Mouse (Mus musculus) MEL (cell line): ENCODE measurements at regions not wholly inside any gene's neighbourhood (a gene's known extent, or its start where the extent isn't known, plus 50 kb on each side); places are given as distances from the start of the nearest gene placed in this dataset.

ENCODE experiments used
- DNase-seq: peaks from one replicate; pipeline ENCODE4 v3.0.0; 2011; ENCODE audit warnings: low read depth, low spot score
- H3K27ac ChIP-seq: 2 replicates; pipeline ENCODE4 v1.5.1; 2012; ENCODE audit warnings: low read depth, mild to moderate bottlenecking, control low read depth, low read length, moderate library complexity; ENCODE audit not compliant: control insufficient read depth
- H3K27me3 ChIP-seq, 2 experiments: fragments of 150-350 bp in 1 of 2; sonication (generic) in 1 of 2; 2 replicates each; pipeline ENCODE4 v1.6.1; 2012; ENCODE audit warnings: low read length in 2 of 2, mild to moderate bottlenecking in 2 of 2, improper control_type of control experiment in 1 of 2, moderate library complexity in 1 of 2; ENCODE audit not compliant: insufficient read depth in 2 of 2, control insufficient read depth in 1 of 2
- H3K36me3 ChIP-seq, 2 experiments: 2 replicates each; pipeline ENCODE4 v1.6.1; 2012 to 2014; ENCODE audit warnings: low read length in 2 of 2, improper control_type of control experiment in 1 of 2, inconsistent platforms in 1 of 2, mild to moderate bottlenecking in 1 of 2; ENCODE audit not compliant: insufficient read depth in 2 of 2, control insufficient read depth in 1 of 2
- H3K4me1 ChIP-seq, 2 experiments: fragments of 150-350 bp in 1 of 2; sonication (generic) in 1 of 2; 2 replicates each; pipeline ENCODE4 v1.6.1; 2012; ENCODE audit warnings: low read length in 2 of 2, improper control_type of control experiment in 1 of 2, mild to moderate bottlenecking in 1 of 2; ENCODE audit not compliant: insufficient read depth in 2 of 2, control insufficient read depth in 1 of 2
- H3K4me3 ChIP-seq, 2 experiments: fragments of 150-350 bp in 1 of 2; sonication (generic) in 1 of 2; 2 replicates each; pipeline ENCODE4 v1.5.1; 2012; ENCODE audit warnings: low read depth in 2 of 2, low read length in 2 of 2, mild to moderate bottlenecking in 2 of 2, moderate library complexity in 2 of 2, control low read depth in 1 of 2, improper control_type of control experiment in 1 of 2; ENCODE audit not compliant: control insufficient read depth in 1 of 2, insufficient read depth in 1 of 2
- H3K79me2 ChIP-seq: 2 replicates; pipeline ENCODE4 v1.6.1; 2012; ENCODE audit warnings: mild to moderate bottlenecking, low read length, moderate library complexity; ENCODE audit not compliant: control insufficient read depth, poor library complexity, insufficient read depth
- H3K9ac ChIP-seq: 2 replicates; pipeline ENCODE4 v1.6.1; 2012; ENCODE audit warnings: low read depth, mild to moderate bottlenecking, control low read depth, low read length, moderate library complexity; ENCODE audit not compliant: control insufficient read depth, poor library complexity, severe bottlenecking
- H3K9me3 ChIP-seq: fragments of 150-350 bp; sonication (generic); replicated peaks from 2 replicates; pipeline ENCODE4 v1.6.1; 2012; ENCODE audit warnings: mild to moderate bottlenecking, low read length, improper control_type of control experiment, moderate library complexity; ENCODE audit not compliant: insufficient read depth
- CHD1 ChIP-seq: IDR thresholded peaks from 2 replicates; pipeline ENCODE4 v1.6.1; 2012; ENCODE audit warnings: low read depth, mild to moderate bottlenecking, inconsistent platforms, low read length, improper control_type of control experiment
- CHD2 ChIP-seq: IDR thresholded peaks from 2 replicates; pipeline ENCODE4 v1.6.1; 2011; ENCODE audit warnings: low read length, improper control_type of control experiment
- CTCF ChIP-seq, 3 experiments: IDR thresholded peaks in 2 of 3; conservative IDR thresholded peaks in 1 of 3; 2 replicates each; pipeline ENCODE4 v1.5.1; 2011 to 2012; ENCODE audit warnings: low read length in 3 of 3, low read depth in 2 of 3, mild to moderate bottlenecking in 2 of 3, improper control_type of control experiment in 1 of 3, inconsistent platforms in 1 of 3, mixed read lengths in 1 of 3, moderate library complexity in 1 of 3; ENCODE audit not compliant: control insufficient read depth in 1 of 3, insufficient read depth in 1 of 3, poor library complexity in 1 of 3, severe bottlenecking in 1 of 3
- E2F4 ChIP-seq: IDR thresholded peaks from 2 replicates; pipeline ENCODE4 v1.6.1; 2011; ENCODE audit warnings: low read depth, low read length, improper control_type of control experiment, borderline replicate concordance
- GABPA ChIP-seq: IDR thresholded peaks from 2 replicates; pipeline ENCODE4 v1.6.1; 2012; ENCODE audit warnings: low read depth, mild to moderate bottlenecking, inconsistent platforms, low read length, improper control_type of control experiment, moderate library complexity
- GATA1 ChIP-seq: IDR thresholded peaks from 2 replicates; pipeline ENCODE4 v1.6.1; 2011; ENCODE audit warnings: low read depth, low read length, improper control_type of control experiment
- HCFC1 ChIP-seq: IDR thresholded peaks from 2 replicates; pipeline ENCODE4 v1.6.1; 2012; ENCODE audit warnings: low read depth, mild to moderate bottlenecking, inconsistent platforms, low read length, improper control_type of control experiment, moderate library complexity
- MYB ChIP-seq: IDR thresholded peaks from 2 replicates; pipeline ENCODE4 v1.6.1; 2011; ENCODE audit warnings: mild to moderate bottlenecking, low read depth, low read length, improper control_type of control experiment
- POLR2A ChIP-seq, 2 experiments: IDR thresholded peaks; 2 replicates each; pipeline ENCODE4 v1.6.1; 2011 to 2012; ENCODE audit warnings: low read length in 2 of 2, mild to moderate bottlenecking in 2 of 2, control low read depth in 1 of 2, improper control_type of control experiment in 1 of 2, low read depth in 1 of 2, moderate library complexity in 1 of 2; ENCODE audit not compliant: control insufficient read depth in 1 of 2, insufficient read depth in 1 of 2, poor library complexity in 1 of 2
- POLR2AphosphoS5 ChIP-seq: IDR thresholded peaks from 2 replicates; pipeline ENCODE4 v1.6.1; 2012; ENCODE audit warnings: low read depth, borderline replicate concordance, mild to moderate bottlenecking, inconsistent platforms, low read length, moderate library complexity, mixed read lengths
- RCOR1 ChIP-seq: IDR thresholded peaks from 2 replicates; pipeline ENCODE4 v1.6.1; 2012; ENCODE audit warnings: low read depth, mild to moderate bottlenecking, inconsistent platforms, low read length, improper control_type of control experiment
- SIN3A ChIP-seq: IDR thresholded peaks from 2 replicates; pipeline ENCODE4 v1.6.1; 2012; ENCODE audit warnings: low read length, improper control_type of control experiment, inconsistent platforms
- TAL1 ChIP-seq: IDR thresholded peaks from 2 replicates; pipeline ENCODE4 v1.6.1; 2012; ENCODE audit warnings: mild to moderate bottlenecking, inconsistent platforms, low read length, moderate library complexity, mixed read lengths
- TCF12 ChIP-seq: IDR thresholded peaks from 2 replicates; pipeline ENCODE4 v1.6.1; 2014; ENCODE audit warnings: low read depth, mild to moderate bottlenecking, inconsistent platforms, low read length, improper control_type of control experiment, moderate library complexity
- UBTF ChIP-seq: IDR thresholded peaks from 2 replicates; pipeline ENCODE4 v1.6.1; 2012; ENCODE audit warnings: low read depth, mild to moderate bottlenecking, inconsistent platforms, low read length, improper control_type of control experiment, moderate library complexity, borderline replicate concordance; ENCODE audit not compliant: insufficient read depth
- USF1 ChIP-seq: IDR thresholded peaks from 2 replicates; pipeline ENCODE4 v1.6.1; 2014; ENCODE audit warnings: low read depth, mild to moderate bottlenecking, inconsistent platforms, low read length, improper control_type of control experiment, moderate library complexity
- USF2 ChIP-seq, 2 experiments: IDR thresholded peaks; 2 replicates each; pipeline ENCODE4 v1.6.1; 2011 to 2012; ENCODE audit warnings: improper control_type of control experiment in 2 of 2, low read length in 2 of 2, borderline replicate concordance in 1 of 2, inconsistent platforms in 1 of 2, low read depth in 1 of 2, mild to moderate bottlenecking in 1 of 2; ENCODE audit not compliant: insufficient read depth in 1 of 2
- ZNF384 ChIP-seq: IDR thresholded peaks from 2 replicates; pipeline ENCODE4 v1.6.1; 2012; ENCODE audit warnings: low read depth, mild to moderate bottlenecking, inconsistent platforms, low read length, improper control_type of control experiment

GRCm38 (mm10) chr19:35870720-35871119, 186.6 kb downstream of the Htr7 start (continued):
- no peak for TF ChIP-seq USF1

- H3K4me3 ChIP-seq: no peak overlapping the region
- DNase-seq: no peak
- TF ChIP-seq POLR2A (IDR thresholded peaks at IDR 0.05; ENCODE audit: control insufficient read depth in 1 of 2, insufficient read depth in 1 of 2, low read depth in 1 of 2, low read length in 2 of 2, poor library complexity in 1 of 2): no peak
- no peak for TF ChIP-seq HCFC1
- no peak for TF ChIP-seq USF2 (IDR thresholded peaks at IDR 0.05; ENCODE audit: borderline replicate concordance in 1 of 2, insufficient read depth in 1 of 2, low read depth in 1 of 2, low read length in 2 of 2)
- TF ChIP-seq TAL1: no peak
- TF ChIP-seq RCOR1: no peak
- TF ChIP-seq SIN3A: no peak
- TF ChIP-seq E2F4: no peak
- TF ChIP-seq CTCF (IDR thresholded peaks at IDR 0.05 in 2 of 3, conservative IDR thresholded peaks at IDR 0.05 in 1 of 3; ENCODE audit: control insufficient read depth in 1 of 3, insufficient read depth in 1 of 3, low read depth in 2 of 3, low read length in 3 of 3, poor library complexity in 1 of 3, severe bottlenecking in 1 of 3): no peak
- TF ChIP-seq GATA1: no peak
- no peak for TF ChIP-seq ZNF384
- TF ChIP-seq CHD2: no peak
- no peak for TF ChIP-seq MYB
- no peak for TF ChIP-seq CHD1
- TF ChIP-seq GABPA: no peak
- no peak for TF ChIP-seq TCF12
- no peaks in the 10 kb centered on the region for H3K79me2 ChIP-seq
- H3K9me3 ChIP-seq: no peaks in the 10 kb centered on the region
- no peak overlapping the region for H3K27ac ChIP-seq
- H3K4me1 ChIP-seq: no peaks in the 10 kb centered on the region
- no peak overlapping the region for H3K9ac ChIP-seq
- H3K27me3 ChIP-seq: no peaks in the 10 kb centered on the region
- no peaks in the 10 kb centered on the region for H3K36me3 ChIP-seq
Observed at GRCm38 (mm10) chr19:35868543-35868942, 188.8 kb downstream of the Htr7 start.

- no peaks in the 10 kb centered on the region; a peak in 1 of 4 replicates for H3K27me3 ChIP-seq
- TF ChIP-seq POLR2AphosphoS5 (no peak), UBTF (no peak)
- H3K4me3 ChIP-seq: no peak overlapping the region
- no peaks in the 10 kb centered on the region for H3K9me3 ChIP-seq
- no peak for DNase-seq
- no peaks in the 10 kb centered on the region for H3K4me1 ChIP-seq
- H3K9ac ChIP-seq: no peak overlapping the region
- H3K36me3 ChIP-seq: no peaks in the 10 kb centered on the region
- H3K27ac ChIP-seq: no peak overlapping the region
- no peaks in the 10 kb centered on the region for H3K79me2 ChIP-seq
Observed at GRCm38 (mm10) chr19:35863049-35863448, 194.3 kb downstream of the Htr7 start.
